Mouse (Mus musculus) thymus, adult 2 months (tissue): Measurements from ENCODE around the gene Ank3. TPM values are rescaled to one million over a fixed set of nuclear protein-coding genes. Genes with fewer than 3 reads are reported as not detected.
A peak's percentile ranks its signal among the peaks of the same experiment; 100 is the strongest.

Source experiments
- DNase-seq: peaks from one replicate; pipeline ENCODE4 v3.0.0; 2021
- H3K27ac ChIP-seq: fragments of 200-500 bp; 2 replicates; pipeline ENCODE4 v1.5.1; 2012; ENCODE audit warnings: low read length, control low read depth; ENCODE audit not compliant: control insufficient read depth, insufficient read depth
- H3K27me3 ChIP-seq: fragments of 200-500 bp; 2 replicates; pipeline ENCODE4 v1.6.1; 2012; ENCODE audit warnings: mild to moderate bottlenecking, low read length, moderate library complexity, mixed read lengths; ENCODE audit not compliant: control insufficient read depth, insufficient read depth
- H3K36me3 ChIP-seq: fragments of 200-500 bp; 2 replicates; pipeline ENCODE4 v1.6.1; 2012; ENCODE audit warnings: mild to moderate bottlenecking, low read length, moderate library complexity; ENCODE audit not compliant: control insufficient read depth, insufficient read depth
- H3K4me1 ChIP-seq: fragments of 200-500 bp; replicated peaks from 2 replicates; pipeline ENCODE4 v1.6.1; 2012; ENCODE audit warnings: low read length; ENCODE audit not compliant: control insufficient read depth, insufficient read depth
- H3K4me3 ChIP-seq: fragments of 200-500 bp; 2 replicates; pipeline ENCODE4 v1.5.1; 2012; ENCODE audit warnings: mild to moderate bottlenecking, low read length, control low read depth, moderate library complexity; ENCODE audit not compliant: control insufficient read depth, insufficient read depth
- CTCF ChIP-seq: fragments of 200-500 bp; IDR thresholded peaks from 2 replicates; pipeline ENCODE4 v1.5.1; 2012; ENCODE audit warnings: mild to moderate bottlenecking, control low read depth, low read length, moderate library complexity, borderline replicate concordance; ENCODE audit not compliant: control insufficient read depth, poor library complexity, insufficient read depth; ENCODE audit errors: extremely low read depth
- POLR2A ChIP-seq: fragments of 200-500 bp; IDR thresholded peaks from 2 replicates; pipeline ENCODE4 v1.6.1; 2012; ENCODE audit warnings: mild to moderate bottlenecking, low read length, control low read depth, moderate library complexity; ENCODE audit not compliant: control insufficient read depth, poor library complexity, insufficient read depth; ENCODE audit errors: extremely low read depth
- WGBS: fragments of 180-500 bp; shearing (Covaris S2); methylation state at CpG from one replicate; pipeline ENCODE4 v1.1.7; 2018; 5-methylcytosine and 5-hydroxymethylcytosine counted together
- polyA plus RNA-seq: library from polyadenylated mRNA; depleted of rRNA; stranded (reverse); fragments of >200 nt; gene quantifications from 2 replicates; pipeline ENCODE4 v1.2.3, GENCODE M21; 2012

Gene Ank3
- polyA plus RNA-seq, 1 experiment: 4.2 TPM

DNA sequence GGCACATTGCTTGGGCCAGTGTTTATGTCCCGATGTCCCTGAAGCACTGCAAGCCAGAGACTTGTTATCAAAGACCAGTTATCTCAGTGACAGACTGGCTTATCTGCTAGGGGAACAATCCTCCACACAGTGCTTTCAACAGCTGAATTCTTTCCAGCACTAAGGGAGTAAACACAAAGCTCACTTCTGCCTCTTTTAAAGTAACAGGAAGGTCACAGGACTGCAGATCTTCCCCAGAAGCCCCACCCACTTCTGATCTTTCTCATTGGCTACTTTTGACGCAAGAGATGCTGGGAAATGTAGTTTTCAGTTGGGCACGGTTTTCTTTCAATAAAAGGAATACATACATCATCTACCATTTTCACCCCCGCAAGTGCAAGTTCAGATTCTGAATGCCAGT lies 489.8 kb downstream of the Ank3 start:
- H3K27ac ChIP-seq: no peak overlapping the region
- H3K4me3 ChIP-seq: no peak overlapping the region
- no peaks in the 10 kb centered on the region for H3K4me1 ChIP-seq
- no peak for TF ChIP-seq CTCF
- TF ChIP-seq POLR2A: no peak
- no peaks in the 10 kb centered on the region for H3K27me3 ChIP-seq
- 39% methylated on average over 4 of the region's 4 CpGs for WGBS
- H3K36me3 ChIP-seq: no peaks in the 10 kb centered on the region
- peak; percentile 24 for DNase-seq

DNA sequence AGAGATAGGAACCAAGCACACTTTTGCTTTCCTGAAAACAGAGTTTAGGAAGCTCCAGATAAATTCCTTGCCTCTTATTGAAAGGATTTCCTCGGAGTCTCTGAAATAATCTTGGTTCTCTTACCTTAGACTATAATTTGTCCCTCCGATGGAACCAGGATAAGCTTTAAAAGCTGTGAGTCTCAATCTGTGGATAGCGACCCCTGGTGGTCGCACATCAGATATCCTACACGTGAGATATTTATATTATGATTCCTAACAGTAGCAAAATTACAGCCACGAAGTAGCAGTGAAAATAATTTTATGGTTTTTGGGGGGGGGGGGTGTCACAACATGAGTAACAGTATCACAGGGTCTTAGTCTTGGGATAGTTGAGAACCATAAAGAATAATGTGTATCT lies 491.2 kb downstream of the Ank3 start:
- Histone ChIP-seq H3K4me1 (no peaks in the 10 kb centered on the region), H3K27ac (no peak overlapping the region), H3K36me3 (no peaks in the 10 kb centered on the region), H3K27me3 (no peaks in the 10 kb centered on the region), H3K4me3 (no peak overlapping the region)
- DNase-seq: no peak
- TF ChIP-seq CTCF (no peak), POLR2A (no peak)
- WGBS: 27% methylated on average over 6 of the region's 6 CpGs

DNA sequence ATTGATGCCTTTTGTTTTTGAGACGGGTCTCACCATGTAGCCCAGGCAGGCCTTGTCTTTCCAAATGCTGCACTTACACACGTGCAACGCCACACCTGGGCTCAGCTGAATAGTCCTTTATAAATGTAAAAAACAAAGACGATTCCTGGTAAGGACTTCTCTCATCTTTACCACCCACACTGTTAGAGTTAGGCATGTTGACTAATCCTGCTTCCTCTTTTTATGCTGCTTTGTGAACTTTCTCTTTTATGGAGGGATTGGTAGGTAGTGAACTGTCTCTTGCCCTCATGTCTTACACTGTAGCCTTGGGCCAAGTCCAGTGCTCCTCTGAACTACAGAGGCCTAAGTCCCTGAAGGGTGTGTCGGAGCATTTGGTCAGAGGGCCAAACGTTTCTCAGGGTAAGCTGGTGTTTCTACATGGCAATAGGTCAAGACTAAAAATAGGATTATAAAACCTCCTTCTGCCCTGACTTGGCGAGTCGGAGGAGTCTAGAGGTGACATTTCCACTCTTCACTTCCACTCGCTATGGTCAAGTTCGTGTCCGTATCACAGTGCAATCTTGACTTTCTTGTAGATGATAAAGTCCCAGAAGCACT lies 491.9 kb downstream of the Ank3 start:
- Histone ChIP-seq H3K4me3 (no peak overlapping the region), H3K4me1 (no peaks in the 10 kb centered on the region), H3K36me3 (no peaks in the 10 kb centered on the region), H3K27me3 (no peaks in the 10 kb centered on the region), H3K27ac (no peak overlapping the region)
- DNase-seq: no peak
- TF ChIP-seq POLR2A (no peak), CTCF (no peak)
- WGBS: 83% methylated on average over 11 of the region's 11 CpGs

- Histone ChIP-seq H3K4me3 (no peak overlapping the region), H3K36me3 (no peaks in the 10 kb centered on the region), H3K27ac (no peak overlapping the region), H3K27me3 (no peaks in the 10 kb centered on the region), H3K4me1 (no peaks in the 10 kb centered on the region)
- WGBS: 96% methylated on average over 18 of the region's 18 CpGs
- DNase-seq: no peak
- TF ChIP-seq CTCF: no peak
- TF ChIP-seq POLR2A: no peak
Observed at GRCm38 (mm10) chr10:69892162-69892561, 493.6 kb downstream of the Ank3 start.

DNA sequence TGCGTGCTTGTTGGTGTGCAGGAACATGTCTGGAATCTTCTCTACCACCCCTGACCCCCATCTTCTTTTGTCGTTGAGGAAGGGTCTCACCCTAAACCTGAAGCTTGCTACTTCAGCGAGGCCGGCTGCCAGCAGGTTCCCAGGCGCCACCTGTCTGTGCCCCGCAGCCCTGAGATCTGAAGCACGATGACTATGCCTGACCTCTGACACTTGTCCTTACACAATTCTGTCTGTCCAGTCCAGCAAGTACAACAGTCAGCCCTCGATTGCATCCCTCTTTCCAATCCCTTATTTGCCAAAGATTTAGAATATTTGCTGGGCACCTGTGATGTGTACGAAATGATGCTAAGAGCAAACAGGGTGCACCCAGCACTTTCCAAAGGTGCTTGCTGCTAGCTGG lies 497.0 kb downstream of the Ank3 start:
- Histone ChIP-seq H3K4me3 (no peak overlapping the region), H3K27me3 (no peaks in the 10 kb centered on the region), H3K4me1 (no peaks in the 10 kb centered on the region), H3K27ac (no peak overlapping the region), H3K36me3 (no peaks in the 10 kb centered on the region)
- no peak for DNase-seq
- WGBS: 86% methylated on average over 9 of the region's 9 CpGs
- TF ChIP-seq POLR2A (no peak), CTCF (no peak)

- 66% methylated on average over 5 of the region's 5 CpGs for WGBS
- TF ChIP-seq CTCF: no peak
- no peak for TF ChIP-seq POLR2A
- H3K4me1 ChIP-seq: no peaks in the 10 kb centered on the region
- H3K36me3 ChIP-seq: no peaks in the 10 kb centered on the region
- no peak for DNase-seq
- no peak overlapping the region for H3K4me3 ChIP-seq
- H3K27ac ChIP-seq: no peak overlapping the region
- no peaks in the 10 kb centered on the region for H3K27me3 ChIP-seq
Observed at GRCm38 (mm10) chr10:69897927-69898326, 499.4 kb downstream of the Ank3 start.

- TF ChIP-seq POLR2A: no peak
- Histone ChIP-seq H3K4me1 (no peaks in the 10 kb centered on the region), H3K27me3 (no peaks in the 10 kb centered on the region), H3K4me3 (no peak overlapping the region), H3K27ac (no peak overlapping the region), H3K36me3 (no peaks in the 10 kb centered on the region)
- 97% methylated on average over 8 of the region's 8 CpGs for WGBS
- DNase-seq: no peak
Observed at GRCm38 (mm10) chr10:69898821-69899220, 500.2 kb downstream of the Ank3 start.

DNA sequence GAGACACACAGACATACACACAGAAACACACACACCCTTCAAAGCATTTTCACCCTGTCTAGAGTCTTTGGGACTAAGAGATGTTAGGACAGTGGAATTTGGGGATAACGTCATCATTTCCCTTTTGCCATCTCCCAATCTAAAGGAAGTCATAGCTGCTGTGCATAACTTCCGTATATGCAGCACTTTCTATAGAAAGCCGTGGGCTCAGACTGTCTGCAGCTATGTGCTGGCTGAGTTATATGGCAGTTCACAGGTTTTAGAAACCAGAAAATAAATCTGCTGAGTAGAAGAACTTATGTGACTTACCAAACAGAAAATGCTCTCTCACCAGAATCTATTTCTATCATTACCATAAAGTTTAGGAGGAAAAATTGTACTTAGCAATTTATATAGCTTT lies 501.2 kb downstream of the Ank3 start:
- no peak overlapping the region for H3K4me3 ChIP-seq
- no peak overlapping the region for H3K27ac ChIP-seq
- DNase-seq: no peak
- 71% methylated on average over 3 of the region's 3 CpGs for WGBS
- no peaks in the 10 kb centered on the region for H3K4me1 ChIP-seq
- H3K36me3 ChIP-seq: no peaks in the 10 kb centered on the region
- no peaks in the 10 kb centered on the region for H3K27me3 ChIP-seq
- TF ChIP-seq POLR2A (no peak), CTCF (no peak)
